Mouse (Mus musculus) midbrain, embryonic 11.5 days (tissue): ENCODE measurements around the gene Tyw1. TPM values are rescaled to one million over a fixed set of nuclear protein-coding genes. Genes with fewer than 3 reads are reported as not detected.
"Not testable (repeated sequence)": the region's sequence is repeated elsewhere in the genome, so short reads cannot be mapped to it uniquely, and the experiment has no call there.

ENCODE experiments used
- ATAC-seq: fragments of 200-750 bp; cut with Nextera tagmentation; 2 replicates; pipeline ENCODE4 v1.8.0; 2017; ENCODE audit warnings: moderate TSS enrichment, moderate library complexity; ENCODE audit not compliant: low FRiP score
- DNase-seq: peaks from one replicate; pipeline ENCODE4 v3.0.0; 2015; ENCODE audit warnings: low spot score; ENCODE audit errors: missing footprints
- H3K27ac ChIP-seq: fragments of 300-500 bp; sonication (generic); 2 replicates; pipeline ENCODE4 v1.5.1; 2014; ENCODE audit warnings: low read depth, low read length
- H3K27me3 ChIP-seq: fragments of 300-500 bp; sonication (generic); 2 replicates; pipeline ENCODE4 v1.6.1; 2014; ENCODE audit warnings: mild to moderate bottlenecking, low read length, moderate library complexity, mixed read lengths; ENCODE audit not compliant: control insufficient read depth, insufficient read depth
- H3K36me3 ChIP-seq: fragments of 300-500 bp; sonication (generic); 2 replicates; pipeline ENCODE4 v1.6.1; 2014; ENCODE audit warnings: mild to moderate bottlenecking, low read length, moderate library complexity, mixed read lengths; ENCODE audit not compliant: control insufficient read depth, insufficient read depth
- H3K4me1 ChIP-seq: fragments of 300-500 bp; sonication (generic); 2 replicates; pipeline ENCODE4 v1.6.1; 2014; ENCODE audit warnings: low read length; ENCODE audit not compliant: control insufficient read depth, insufficient read depth
- H3K4me2 ChIP-seq: fragments of 300-500 bp; sonication (generic); 2 replicates; pipeline ENCODE4 v1.6.1; 2014; ENCODE audit warnings: mild to moderate bottlenecking, moderate library complexity
- H3K4me3 ChIP-seq: fragments of 300-500 bp; sonication (generic); 2 replicates; pipeline ENCODE4 v1.5.1; 2014; ENCODE audit warnings: low read depth, low read length
- H3K9ac ChIP-seq: fragments of 300-500 bp; sonication (generic); 2 replicates; pipeline ENCODE4 v1.6.1; 2014; ENCODE audit warnings: low read length
- H3K9me3 ChIP-seq: fragments of 300-500 bp; sonication (generic); 2 replicates; pipeline ENCODE4 v1.6.1; 2016; ENCODE audit warnings: low read length; ENCODE audit not compliant: control insufficient read depth
- WGBS: fragments of 180-500 bp; shearing (Covaris S2); extraction: QIAGEN DNeasy Blood & Tissue Kit; methylation state at CpG from one replicate; pipeline ENCODE4 v1.1.7; 2014; 5-methylcytosine and 5-hydroxymethylcytosine counted together
- polyA plus RNA-seq: library from polyadenylated mRNA; unstranded; fragments of >200 nt; fragmentation: Nextera tagmentation; extraction: Ambion mirVana; gene quantifications from 2 replicates; pipeline ENCODE4 v1.2.1, GENCODE M21; 2014

The Tyw1 gene
- polyA plus RNA-seq, 1 experiment from 2014 or later: 32.1 TPM

GRCm38 (mm10) chr5:130255799-130256525, 543 bp downstream of the Tyw1 start:
- H3K4me3 ChIP-seq: peak overlapping the region; percentile 72
- ATAC-seq: peak; percentile 4
- peak overlapping the region; percentile 71 for H3K4me2 ChIP-seq
- H3K9ac ChIP-seq: peak overlapping the region; percentile 51
- H3K27ac ChIP-seq: peak overlapping the region; percentile 54; the same call in 1 of the 2 replicates
- H3K36me3 ChIP-seq, H3K27me3 ChIP-seq, H3K9me3 ChIP-seq, DNase-seq: not testable (repeated sequence)
- H3K4me1 ChIP-seq: peaks cover 12% of the 10 kb centered on the region
- WGBS: 33% methylated on average over 20 of the region's 20 CpGs

GRCm38 (mm10) chr5:130256678-130257271, 1.4 kb downstream of the Tyw1 start:
- no peaks in the 10 kb centered on the region for H3K9me3 ChIP-seq
- H3K27ac ChIP-seq: peak overlapping the region; percentile 54; the same call in 1 of the 2 replicates
- peak overlapping the region; percentile 72 for H3K4me2 ChIP-seq
- peak overlapping the region; percentile 81 for H3K9ac ChIP-seq
- no peaks in the 10 kb centered on the region for H3K27me3 ChIP-seq
- DNase-seq (peak; percentile 97), ATAC-seq (peak; percentile 95)
- H3K4me1 ChIP-seq: peaks cover 12% of the 10 kb centered on the region
- peaks cover 2% of the 10 kb centered on the region; the same call in 1 of the 2 replicates for H3K36me3 ChIP-seq
- 0% methylated on average over 25 of the region's 25 CpGs for WGBS
- H3K4me3 ChIP-seq: peak overlapping the region; percentile 72

- no peak overlapping the region for H3K27ac ChIP-seq
- H3K36me3 ChIP-seq: no peaks in the 10 kb centered on the region; the same call in 1 of the 2 replicates
- H3K4me3 ChIP-seq: peak overlapping the region; percentile 72
- 12% methylated on average over 8 of the region's 8 CpGs for WGBS
- no peaks in the 10 kb centered on the region for H3K27me3 ChIP-seq
- peaks cover 12% of the 10 kb centered on the region for H3K4me1 ChIP-seq
- ATAC-seq (no peak), DNase-seq (peak; percentile 83)
- H3K9me3 ChIP-seq: no peaks in the 10 kb centered on the region
- H3K9ac ChIP-seq: peak overlapping the region; percentile 81
- H3K4me2 ChIP-seq: peak overlapping the region; percentile 72
Observed at GRCm38 (mm10) chr5:130257303-130257702, 1.9 kb downstream of the Tyw1 start.

GRCm38 (mm10) chr5:130263454-130263853, 8.0 kb downstream of the Tyw1 start:
- H3K9me3 ChIP-seq: no peaks in the 10 kb centered on the region
- WGBS: 86% methylated on average over 11 of the region's 11 CpGs
- no peak overlapping the region for H3K9ac ChIP-seq
- no peaks in the 10 kb centered on the region for H3K4me1 ChIP-seq
- H3K36me3 ChIP-seq: peaks cover 8% of the 10 kb centered on the region
- no peak overlapping the region for H3K4me2 ChIP-seq
- ATAC-seq (no peak), DNase-seq (no peak)
- H3K27ac ChIP-seq: no peak overlapping the region
- no peak overlapping the region for H3K4me3 ChIP-seq
- no peaks in the 10 kb centered on the region for H3K27me3 ChIP-seq

- Histone ChIP-seq H3K9ac (no peak overlapping the region), H3K9me3 (no peaks in the 10 kb centered on the region), H3K4me2 (no peak overlapping the region), H3K36me3 (peaks cover 8% of the 10 kb centered on the region), H3K27me3 (no peaks in the 10 kb centered on the region), H3K27ac (no peak overlapping the region), H3K4me3 (no peak overlapping the region), H3K4me1 (no peaks in the 10 kb centered on the region)
- WGBS: 94% methylated on average over 6 of the region's 6 CpGs
- ATAC-seq (no peak), DNase-seq (no peak)
Observed at GRCm38 (mm10) chr5:130264433-130265005, 9.1 kb downstream of the Tyw1 start.

- Histone ChIP-seq H3K9me3 (no peaks in the 10 kb centered on the region), H3K36me3 (peaks cover 8% of the 10 kb centered on the region), H3K27me3 (no peaks in the 10 kb centered on the region), H3K4me3 (no peak overlapping the region), H3K4me1 (no peaks in the 10 kb centered on the region), H3K4me2 (no peak overlapping the region), H3K9ac (no peak overlapping the region), H3K27ac (no peak overlapping the region)
- 90% methylated on average over 7 of the region's 7 CpGs for WGBS
- no peak for DNase-seq
- no peak for ATAC-seq
Observed at GRCm38 (mm10) chr5:130266651-130267050, 11.2 kb downstream of the Tyw1 start.

- no peak for ATAC-seq
- Histone ChIP-seq H3K9ac (no peak overlapping the region), H3K4me1 (no peaks in the 10 kb centered on the region), H3K27me3 (no peaks in the 10 kb centered on the region), H3K36me3 (peaks cover 12% of the 10 kb centered on the region), H3K9me3 (no peaks in the 10 kb centered on the region), H3K27ac (no peak overlapping the region), H3K4me3 (no peak overlapping the region), H3K4me2 (no peak overlapping the region)
- 88% methylated on average over 1 of the region's 1 CpGs for WGBS
- DNase-seq: no peak
Observed at GRCm38 (mm10) chr5:130267316-130267715, 11.9 kb downstream of the Tyw1 start.

GRCm38 (mm10) chr5:130268976-130269375, 13.6 kb downstream of the Tyw1 start:
- H3K36me3 ChIP-seq: peaks cover 19% of the 10 kb centered on the region
- no peaks in the 10 kb centered on the region for H3K4me1 ChIP-seq
- H3K9ac ChIP-seq: no peak overlapping the region
- no peak overlapping the region for H3K4me3 ChIP-seq
- no peaks in the 10 kb centered on the region for H3K9me3 ChIP-seq
- ATAC-seq: no peak
- WGBS: 87% methylated on average over 11 of the region's 11 CpGs
- DNase-seq: no peak
- no peak overlapping the region for H3K27ac ChIP-seq
- no peak overlapping the region for H3K4me2 ChIP-seq
- H3K27me3 ChIP-seq: no peaks in the 10 kb centered on the region

- WGBS: 83% methylated on average over 1 of the region's 1 CpGs
- Histone ChIP-seq H3K4me1 (no peaks in the 10 kb centered on the region), H3K36me3 (peaks cover 13% of the 10 kb centered on the region)
Observed at GRCm38 (mm10) chr5:130272344-130272743, 16.9 kb downstream of the Tyw1 start.

More at GRCm38 (mm10) chr5:130272344-130272743, 16.9 kb downstream of the Tyw1 start:
- ATAC-seq (no peak), DNase-seq (no peak)
- H3K27me3 ChIP-seq: no peaks in the 10 kb centered on the region
- H3K9ac ChIP-seq: no peak overlapping the region
- no peak overlapping the region for H3K4me2 ChIP-seq
- H3K27ac ChIP-seq: no peak overlapping the region
- no peaks in the 10 kb centered on the region for H3K9me3 ChIP-seq
- no peak overlapping the region for H3K4me3 ChIP-seq
